Mouse (Mus musculus) E14TG2a.4 (cell line): ENCODE data around the gene Gmds.

ENCODE experiments used
- CTCF ChIP-seq: conservative IDR thresholded peaks from 2 replicates; pipeline ENCODE4 v1.5.1; 2014; ENCODE audit warnings: low read length
- NANOG ChIP-seq: IDR thresholded peaks from 2 replicates; pipeline ENCODE4 v1.6.1; 2014; ENCODE audit warnings: borderline replicate concordance, low read length, mixed read lengths
- POU5F1 ChIP-seq: IDR thresholded peaks from 2 replicates; pipeline ENCODE4 v1.6.1; 2014; ENCODE audit warnings: low read length, borderline replicate concordance

DNA sequence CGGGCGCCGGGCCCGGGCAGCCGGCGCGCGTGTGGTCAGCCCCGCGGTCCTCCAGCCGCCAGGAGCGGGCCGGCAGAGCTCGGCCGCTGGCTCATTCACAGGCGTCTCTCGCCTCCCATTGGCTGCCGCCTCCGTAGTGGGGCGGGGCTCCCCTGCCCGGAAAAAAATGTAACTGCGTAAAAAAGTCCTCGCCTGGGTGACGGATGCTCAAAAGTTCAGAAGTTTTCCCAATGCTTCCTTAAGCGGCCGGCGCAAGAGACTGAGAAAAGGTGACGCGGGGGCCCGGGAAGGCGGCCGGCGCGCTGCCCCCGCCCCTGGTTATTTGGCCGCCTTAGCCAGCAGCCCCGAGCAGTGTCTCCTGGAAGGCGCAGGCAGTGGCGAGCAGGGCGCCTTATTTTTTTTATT lies 532.1 kb downstream of the Gmds start, which contains the start of gene Foxc1:
- TF ChIP-seq CTCF = no peak
- no peak for TF ChIP-seq POU5F1
- no peak for TF ChIP-seq NANOG
